Mouse (Mus musculus) olfactory bulb, adult 2 months (tissue): ENCODE measurements around the gene Mlph. TPM values are rescaled to one million over a fixed set of nuclear protein-coding genes. Genes with fewer than 3 reads are reported as not detected.

Experiments used
- H3K27ac ChIP-seq: fragments of 200-500 bp; 2 replicates; pipeline ENCODE4 v1.5.1; 2012; ENCODE audit warnings: low read depth, low read length; ENCODE audit not compliant: insufficient read depth
- H3K4me1 ChIP-seq: fragments of 200-500 bp; 2 replicates; pipeline ENCODE4 v1.6.1; 2012; ENCODE audit warnings: low read length; ENCODE audit not compliant: control insufficient read depth, insufficient read depth
- H3K4me3 ChIP-seq: fragments of 200-500 bp; 2 replicates; pipeline ENCODE4 v1.5.1; 2012; ENCODE audit warnings: mild to moderate bottlenecking, low read depth, low read length, moderate library complexity; ENCODE audit not compliant: insufficient read depth
- CTCF ChIP-seq: fragments of 200-500 bp; IDR thresholded peaks from 2 replicates; pipeline ENCODE4 v1.5.1; 2012; ENCODE audit warnings: low read depth, mild to moderate bottlenecking, low read length, moderate library complexity; ENCODE audit not compliant: insufficient read depth
- POLR2A ChIP-seq: fragments of 200-500 bp; IDR thresholded peaks from 2 replicates; pipeline ENCODE4 v1.6.1; 2012; ENCODE audit warnings: mild to moderate bottlenecking, low read depth, low read length, moderate library complexity; ENCODE audit not compliant: insufficient read depth
- WGBS: fragments of 180-500 bp; shearing (Covaris S2); methylation state at CpG from one replicate; pipeline ENCODE4 v1.1.7; 2018; 5-methylcytosine and 5-hydroxymethylcytosine counted together
- polyA plus RNA-seq: library from polyadenylated mRNA; stranded (reverse); fragments of >200 nt; gene quantifications from 2 replicates; pipeline ENCODE4 v1.2.4, GENCODE M21; 2012; ENCODE audit warnings: low replicate concordance; ENCODE audit not compliant: missing spikeins, insufficient read depth, insufficient read length

The Mlph gene
- polyA plus RNA-seq, 1 experiment = not detected

DNA sequence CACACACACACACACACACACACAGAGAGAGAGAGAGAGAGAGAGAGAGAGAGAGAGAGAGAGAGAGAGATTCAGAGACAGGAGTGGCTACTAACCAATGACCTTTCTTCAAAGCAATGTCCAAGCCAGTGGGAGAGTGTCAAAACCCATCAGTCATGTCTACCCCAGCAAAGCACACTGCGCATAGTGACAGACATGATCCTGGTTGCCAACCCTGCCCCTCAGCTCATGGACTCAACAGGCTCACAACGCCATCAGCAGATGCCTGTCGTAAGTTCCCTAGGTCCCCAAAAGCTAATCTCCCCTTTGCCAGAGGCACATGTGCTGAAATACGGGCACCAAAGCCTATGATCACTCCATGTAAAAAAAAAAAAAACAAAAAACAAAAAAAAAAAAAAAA lies 18.6 kb upstream of the Mlph start:
- no peak overlapping the region for H3K4me3 ChIP-seq
- 86% methylated on average over 4 of the region's 4 CpGs for WGBS
- H3K4me1 ChIP-seq = 0 out of 2 replicates have a peak, but pooled peaks cover 3% of the 10 kb centered on the region
- H3K27ac ChIP-seq = no peak overlapping the region
- TF ChIP-seq POLR2A (no peak), CTCF (no peak)

DNA sequence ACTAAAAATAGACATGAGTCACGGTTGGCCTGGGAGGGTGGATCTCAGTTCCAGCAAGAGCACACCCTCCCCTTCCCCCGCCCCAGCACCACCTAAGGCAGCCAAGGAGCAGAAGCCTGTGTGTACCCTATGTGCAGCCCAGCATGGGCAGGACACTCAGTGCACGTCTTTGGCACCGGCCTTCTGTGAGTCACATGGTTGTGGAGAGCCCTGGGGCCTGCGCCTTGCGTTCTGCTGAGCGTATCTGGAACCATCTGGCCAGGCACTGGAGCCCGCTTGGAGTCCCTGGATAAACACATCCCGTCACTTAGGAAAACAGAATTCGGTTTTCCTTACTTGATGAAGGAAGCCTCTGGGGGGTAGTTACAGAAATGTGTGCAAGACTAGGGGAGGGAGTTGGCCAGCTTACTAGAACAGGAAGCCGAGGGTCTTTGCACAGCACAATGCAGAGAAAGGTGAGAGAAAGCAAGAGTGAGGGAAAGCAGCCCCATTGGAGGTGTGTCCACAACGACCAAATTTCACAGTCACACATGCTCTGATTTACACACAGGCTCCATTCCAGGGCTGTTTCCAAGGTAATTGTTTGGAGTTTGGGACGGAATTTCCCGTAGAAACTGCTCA lies 18.0 kb upstream of the Mlph start:
- WGBS = 46% methylated on average over 14 of the region's 14 CpGs
- Histone ChIP-seq H3K27ac (no peak overlapping the region), H3K4me1 (0 out of 2 replicates have a peak, but pooled peaks cover 3% of the 10 kb centered on the region), H3K4me3 (no peak overlapping the region)
- TF ChIP-seq CTCF (no peak), POLR2A (no peak)

DNA sequence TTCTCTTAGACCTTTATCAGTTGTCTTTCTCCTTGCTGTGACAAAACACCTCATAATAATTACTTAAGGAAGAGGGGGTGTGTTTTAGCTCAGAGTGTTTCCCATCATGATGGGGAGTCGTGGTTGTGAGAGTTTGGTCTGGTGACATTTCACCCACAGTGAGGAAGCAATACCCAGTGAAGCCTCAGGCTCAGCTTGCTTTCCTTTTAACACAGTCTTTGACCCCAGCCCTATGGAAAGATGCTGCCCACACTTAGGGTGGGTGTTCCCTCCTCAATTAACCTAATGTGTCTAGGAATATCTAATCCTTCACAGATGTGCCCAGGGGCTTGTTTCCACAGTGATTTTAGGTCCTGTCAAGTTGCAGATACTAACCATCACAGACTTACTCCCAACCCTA lies 16.9 kb upstream of the Mlph start:
- no peak for TF ChIP-seq CTCF
- no peak for TF ChIP-seq POLR2A
- H3K27ac ChIP-seq = no peak overlapping the region
- H3K4me3 ChIP-seq = no peak overlapping the region
- peaks cover 6% of the 10 kb centered on the region; the same call in 1 of the 2 replicates for H3K4me1 ChIP-seq
- 60% methylated on average over 1 of the region's 1 CpGs for WGBS

DNA sequence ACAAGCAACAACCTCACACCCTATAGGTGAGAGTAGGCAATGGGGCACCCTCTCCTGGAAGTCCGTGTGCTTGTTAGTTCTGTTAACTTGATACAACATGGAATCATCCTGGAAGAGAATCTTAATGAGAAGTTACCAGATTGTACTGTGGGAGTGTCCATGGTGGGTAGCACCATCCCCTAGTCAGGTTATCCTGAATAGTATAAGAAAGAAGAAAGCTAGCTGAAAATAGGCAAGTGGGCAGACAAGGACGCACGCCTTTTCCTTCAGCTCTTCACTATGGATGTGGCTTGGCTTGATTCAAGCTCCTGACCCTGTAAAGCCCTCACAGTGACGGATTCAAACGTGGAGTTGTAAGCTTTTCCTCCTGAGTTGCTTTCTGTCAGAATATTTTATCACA lies 15.1 kb upstream of the Mlph start:
- WGBS = 91% methylated on average over 5 of the region's 5 CpGs
- TF ChIP-seq POLR2A (no peak), CTCF (no peak)

DNA sequence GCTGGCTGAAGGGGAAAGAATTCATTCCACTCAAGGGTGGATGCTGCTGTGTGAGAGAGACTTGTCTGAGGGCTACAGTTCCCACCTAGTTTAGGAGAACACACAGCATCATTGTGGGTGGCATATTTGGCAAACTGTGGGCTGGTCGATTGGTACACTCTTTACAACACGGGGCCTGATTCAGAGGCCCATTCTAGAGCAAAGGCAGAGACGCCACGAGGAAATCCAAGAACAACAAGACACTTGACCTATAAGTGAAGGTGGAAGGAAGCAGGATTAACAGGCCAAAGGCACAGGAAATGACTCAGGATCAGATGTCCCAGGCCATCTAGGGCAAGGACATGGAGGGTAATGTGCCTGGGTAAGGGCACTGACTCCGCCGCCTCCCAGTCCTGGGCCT lies 14.5 kb upstream of the Mlph start:
- WGBS = 82% methylated on average over 6 of the region's 6 CpGs
- Histone ChIP-seq H3K4me1 (peaks cover 13% of the 10 kb centered on the region), H3K4me3 (no peak overlapping the region), H3K27ac (no peak overlapping the region)
- no peak for TF ChIP-seq POLR2A
- TF ChIP-seq CTCF = no peak

More for the DNA sequence above, 15.1 kb upstream of the Mlph start:
- H3K27ac ChIP-seq = no peak overlapping the region
- no peak overlapping the region for H3K4me3 ChIP-seq
- peaks cover 13% of the 10 kb centered on the region for H3K4me1 ChIP-seq

DNA sequence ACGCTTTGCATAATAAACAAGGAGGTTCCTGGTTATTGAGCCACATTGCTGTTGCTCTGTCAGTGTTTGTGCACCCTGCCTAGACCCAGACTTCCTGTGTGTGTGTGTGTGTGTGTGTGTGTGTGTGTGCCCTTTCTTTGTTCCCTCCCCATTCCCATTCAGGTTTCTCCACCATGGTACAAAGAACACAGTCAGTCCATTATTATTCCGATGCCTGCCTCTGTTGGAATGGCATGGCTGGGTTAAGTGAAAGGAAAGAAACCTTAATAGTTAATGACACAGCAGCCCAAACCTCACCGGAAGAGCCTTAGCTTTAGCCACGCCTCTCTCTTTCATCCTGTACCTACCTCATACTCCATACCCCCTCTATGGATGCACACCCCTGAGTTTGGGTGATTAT lies 13.6 kb upstream of the Mlph start:
- Histone ChIP-seq H3K4me3 (no peak overlapping the region), H3K27ac (no peak overlapping the region), H3K4me1 (peaks cover 13% of the 10 kb centered on the region)
- 58% methylated on average over 4 of the region's 4 CpGs for WGBS
- TF ChIP-seq CTCF (no peak), POLR2A (no peak)

DNA sequence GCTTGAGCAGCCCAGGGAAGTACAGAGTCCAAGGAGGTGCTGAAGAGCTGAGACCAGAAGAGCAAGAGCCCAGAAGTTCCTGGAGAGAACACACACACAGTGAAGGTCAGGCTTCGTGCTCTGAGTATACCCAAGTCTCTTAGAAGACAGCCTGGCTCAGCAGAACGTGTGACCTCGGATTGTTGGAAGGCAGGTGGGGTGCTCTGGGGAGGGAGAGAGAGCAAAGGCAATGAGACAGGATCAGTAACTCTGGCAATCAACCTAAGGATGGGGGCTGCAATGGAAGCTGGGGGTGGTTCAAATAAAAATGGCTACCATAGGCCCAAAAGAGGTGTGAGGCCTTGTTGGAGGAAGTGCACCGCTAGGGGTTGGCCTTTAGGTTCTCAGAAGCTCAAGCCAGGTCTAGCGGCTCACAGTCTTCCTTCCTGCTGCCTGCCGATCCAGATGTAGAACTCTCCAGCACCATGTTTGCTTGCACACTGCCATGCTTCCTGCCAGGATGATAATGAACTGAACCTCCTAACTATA lies 13.1 kb upstream of the Mlph start:
- no peak overlapping the region for H3K27ac ChIP-seq
- H3K4me1 ChIP-seq = peaks cover 11% of the 10 kb centered on the region
- TF ChIP-seq POLR2A (no peak), CTCF (no peak)
- 90% methylated on average over 6 of the region's 6 CpGs for whole genome bisulfite sequencing
- H3K4me3 ChIP-seq = no peak overlapping the region

DNA sequence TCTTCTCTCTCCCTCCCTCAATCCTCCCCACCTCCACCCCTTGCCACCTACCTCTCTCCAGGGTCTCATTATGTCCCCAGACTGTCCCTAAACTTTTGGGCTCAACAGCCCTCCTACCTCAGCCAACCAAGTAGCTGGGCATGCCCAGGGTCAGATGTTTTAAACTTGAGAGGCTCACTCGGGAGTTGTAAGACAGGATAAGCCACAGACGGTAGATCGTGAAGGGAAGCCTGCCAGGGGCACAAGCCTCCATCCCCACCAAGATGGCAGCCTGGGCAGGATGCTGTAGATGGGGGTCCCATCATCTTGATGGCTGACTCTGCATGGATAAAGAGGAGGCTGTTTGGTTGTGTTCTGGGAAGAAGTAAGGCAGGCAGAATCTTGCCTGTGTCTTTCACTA lies 12.1 kb upstream of the Mlph start:
- Histone ChIP-seq H3K4me1 (peaks cover 10% of the 10 kb centered on the region), H3K4me3 (no peak overlapping the region), H3K27ac (no peak overlapping the region)
- TF ChIP-seq POLR2A (no peak), CTCF (no peak)
- 90% methylated on average over 3 of the region's 3 CpGs for WGBS

DNA sequence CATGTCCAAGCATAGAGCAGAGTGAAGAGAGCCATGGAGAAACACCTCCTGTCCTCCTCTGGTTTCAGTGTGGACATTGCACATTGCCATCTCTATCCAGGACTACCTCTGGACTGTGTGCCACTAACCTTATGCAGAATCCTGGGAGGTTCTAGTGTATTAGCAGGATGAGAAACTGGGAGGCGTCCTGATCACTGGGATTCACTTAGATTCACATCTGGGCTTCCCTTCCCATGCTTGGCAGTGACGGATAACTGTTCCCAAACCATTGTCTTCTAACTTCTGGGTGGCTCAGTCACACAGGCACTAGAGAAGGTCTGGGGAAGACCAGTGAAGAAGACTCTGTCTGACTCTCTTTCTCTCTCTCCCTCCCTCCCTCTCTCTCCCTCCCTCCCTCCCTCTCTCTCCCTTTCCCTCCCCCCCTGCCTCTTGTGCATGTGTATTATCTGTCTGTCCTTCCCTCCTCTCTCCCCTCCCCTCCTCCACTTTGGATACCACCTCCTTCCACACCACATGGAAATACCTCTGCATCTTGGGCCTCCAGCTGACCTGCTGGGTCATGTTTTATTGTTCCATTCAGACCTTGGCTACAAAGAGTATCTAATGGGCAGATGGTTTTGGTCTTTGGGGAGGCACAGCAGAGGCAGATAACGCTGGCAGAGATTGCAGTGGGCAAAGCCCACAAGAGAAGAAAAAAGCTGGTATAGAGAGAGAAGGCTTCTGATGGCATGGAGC lies 11.5 kb upstream of the Mlph start:
- no peak for TF ChIP-seq CTCF
- no peak for TF ChIP-seq POLR2A
- H3K4me1 ChIP-seq = peaks cover 10% of the 10 kb centered on the region
- H3K4me3 ChIP-seq = no peak overlapping the region
- H3K27ac ChIP-seq = peak overlapping the region; percentile 16
- WGBS = 70% methylated on average over 3 of the region's 3 CpGs
